Mouse (Mus musculus) stomach, postnatal 0 days (tissue): Measurements from ENCODE around the gene Cbarp. TPM values are rescaled to one million over a fixed set of nuclear protein-coding genes. Genes with fewer than 3 reads are reported as not detected.

Source experiments
- ATAC-seq: fragments of 200-750 bp; cut with Nextera tagmentation; 2 replicates; pipeline ENCODE4 v1.8.0; 2017; ENCODE audit not compliant: low FRiP score, low TSS enrichment
- DNase-seq: peaks from one replicate; pipeline ENCODE4 v3.0.0-alpha.2; 2016; ENCODE audit warnings: low spot score
- H3K27ac ChIP-seq: fragments of 300-500 bp; sonication (generic); replicated peaks from 2 replicates; pipeline ENCODE4 v1.5.1; 2014; ENCODE audit warnings: mild to moderate bottlenecking, control low read depth
- H3K27me3 ChIP-seq: fragments of 300-500 bp; sonication (generic); 2 replicates; pipeline ENCODE4 v1.6.1; 2014; ENCODE audit warnings: low read length; ENCODE audit not compliant: control insufficient read depth, insufficient read depth
- H3K36me3 ChIP-seq: fragments of 300-500 bp; sonication (generic); 2 replicates; pipeline ENCODE4 v1.6.1; 2014; ENCODE audit warnings: low read length, mixed read lengths; ENCODE audit not compliant: control insufficient read depth, insufficient read depth
- H3K4me1 ChIP-seq: fragments of 300-500 bp; sonication (generic); replicated peaks from 2 replicates; pipeline ENCODE4 v1.6.1; 2014; ENCODE audit warnings: antibody characterized with exemption; ENCODE audit not compliant: control insufficient read depth, insufficient read depth
- H3K4me2 ChIP-seq: fragments of 300-500 bp; sonication (generic); replicated peaks from 2 replicates; pipeline ENCODE4 v1.6.1; 2014; ENCODE audit warnings: low read depth, mild to moderate bottlenecking, control low read depth, moderate library complexity
- H3K4me3 ChIP-seq: fragments of 300-500 bp; sonication (generic); 2 replicates; pipeline ENCODE4 v1.5.1; 2014; ENCODE audit warnings: low read depth, low read length, control low read depth
- H3K9ac ChIP-seq: fragments of 300-500 bp; sonication (generic); 2 replicates; pipeline ENCODE4 v1.6.1; 2014; ENCODE audit warnings: mild to moderate bottlenecking, low read length, control low read depth, mixed read lengths
- H3K9me3 ChIP-seq: fragments of 300-500 bp; sonication (generic); 2 replicates; pipeline ENCODE4 v1.6.1; 2016; ENCODE audit warnings: low read length; ENCODE audit not compliant: control insufficient read depth
- CTCF ChIP-seq: IDR thresholded peaks from 2 replicates; pipeline ENCODE4 v1.5.1; 2016; ENCODE audit warnings: antibody characterized with exemption, low read depth, mild to moderate bottlenecking, moderate library complexity
- EP300 ChIP-seq: optimal IDR thresholded peaks from 2 replicates; pipeline ENCODE3; 2016; ENCODE audit warnings: antibody characterized with exemption
- WGBS: fragments of 180-500 bp; shearing (Covaris S2); extraction: QIAGEN DNeasy Blood & Tissue Kit; methylation state at CpG from one replicate; pipeline ENCODE4 v1.1.7; 2014; 5-methylcytosine and 5-hydroxymethylcytosine counted together
- polyA plus RNA-seq: library from polyadenylated mRNA; unstranded; fragments of >200 nt; fragmentation: Nextera tagmentation; extraction: Ambion mirVana; gene quantifications from 2 replicates; pipeline ENCODE4 v1.2.1, GENCODE M21; 2015

The Cbarp gene
- polyA plus RNA-seq, 1 experiment from 2014 or later: 4.2 TPM

DNA sequence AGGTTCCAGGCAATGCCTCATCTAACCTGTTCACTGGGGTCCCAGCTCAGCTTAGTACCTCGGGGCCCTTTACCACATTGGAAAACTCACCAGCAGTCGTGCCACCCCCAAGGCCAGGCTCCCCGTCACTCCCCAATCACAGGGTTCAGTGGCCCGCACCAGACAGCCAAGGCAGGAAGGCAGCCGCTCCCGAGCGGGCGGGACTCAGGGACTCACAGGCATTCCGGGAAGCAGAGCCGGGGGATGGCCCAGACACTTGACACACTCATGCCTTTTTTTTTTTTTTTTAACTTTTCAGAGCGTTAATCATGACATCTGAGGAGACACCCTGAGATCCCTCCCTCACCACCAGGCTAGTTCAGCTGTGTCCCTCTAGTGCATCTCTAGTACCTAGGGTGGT, 39.7 kb downstream of the Cbarp start:
- Histone ChIP-seq H3K4me2 (peak overlapping the region; percentile 99), H3K27ac (peak overlapping the region; percentile 35), H3K9ac (peak overlapping the region; percentile 31; the same call in 1 of the 2 replicates), H3K36me3 (no peaks in the 10 kb centered on the region), H3K4me1 (peaks cover 11% of the 10 kb centered on the region), H3K4me3 (peak overlapping the region; percentile 92), H3K9me3 (no peaks in the 10 kb centered on the region), H3K27me3 (no peaks in the 10 kb centered on the region)
- TF ChIP-seq EP300: no peak
- no peak for TF ChIP-seq CTCF
- ATAC-seq (no peak), DNase-seq (peak; percentile 74)
- 39% methylated on average over 11 of the region's 11 CpGs for WGBS

DNA sequence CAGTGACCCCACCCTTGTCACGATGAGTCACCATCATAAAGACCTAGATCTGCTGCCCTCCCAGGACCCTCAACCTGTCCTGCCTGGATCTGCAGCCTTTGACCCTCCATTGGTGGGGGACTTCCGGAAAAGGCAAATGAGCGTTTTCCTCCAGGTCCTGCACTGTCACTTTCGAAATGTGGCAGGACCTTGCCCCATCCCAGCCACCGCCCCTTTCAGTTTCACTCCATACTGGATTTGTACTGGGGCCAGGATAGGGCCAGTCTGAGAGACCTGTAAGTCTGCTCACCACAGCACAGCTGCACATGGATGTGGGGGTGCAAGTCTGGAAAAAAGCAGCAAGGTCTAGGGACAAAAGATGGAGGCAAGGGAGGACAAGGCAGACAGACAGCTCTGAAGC, 42.0 kb downstream of the Cbarp start:
- ATAC-seq (no peak), DNase-seq (no peak)
- H3K4me3 ChIP-seq: no peak overlapping the region
- 59% methylated on average over 5 of the region's 5 CpGs for WGBS
- no peaks in the 10 kb centered on the region for H3K9me3 ChIP-seq
- no peak for TF ChIP-seq CTCF
- TF ChIP-seq EP300: no peak
- no peaks in the 10 kb centered on the region for H3K27me3 ChIP-seq
- H3K27ac ChIP-seq: peak overlapping the region; percentile 49
- H3K36me3 ChIP-seq: no peaks in the 10 kb centered on the region
- peaks cover 11% of the 10 kb centered on the region for H3K4me1 ChIP-seq
- no peak overlapping the region for H3K4me2 ChIP-seq
- H3K9ac ChIP-seq: no peak overlapping the region

DNA sequence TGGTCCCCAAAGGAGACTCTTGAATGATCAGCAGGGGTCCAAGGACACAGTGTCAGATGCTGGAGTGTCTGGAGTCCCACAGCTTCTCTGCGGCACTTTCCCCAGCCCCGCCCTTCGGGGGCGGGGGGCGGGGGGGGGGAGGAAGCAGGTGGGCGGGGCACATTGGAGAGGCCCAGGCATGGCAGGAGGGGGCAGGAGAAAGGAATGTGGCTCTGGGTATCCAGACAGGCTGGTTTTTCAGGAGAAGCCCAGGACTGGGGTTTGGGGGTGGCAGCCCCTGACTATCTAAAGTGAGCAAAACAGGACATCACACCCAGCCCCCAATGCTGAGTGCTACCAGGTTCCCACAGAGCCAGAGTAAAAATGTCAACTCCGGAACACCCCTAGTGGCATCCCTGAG, 43.4 kb downstream of the Cbarp start:
- Histone ChIP-seq H3K27me3 (no peaks in the 10 kb centered on the region), H3K27ac (no peak overlapping the region), H3K9ac (no peak overlapping the region), H3K4me3 (no peak overlapping the region), H3K36me3 (no peaks in the 10 kb centered on the region), H3K9me3 (no peaks in the 10 kb centered on the region), H3K4me1 (peaks cover 14% of the 10 kb centered on the region), H3K4me2 (0 out of 2 replicates have a peak overlapping the region, but pooled peaks have one; percentile 2)
- DNase-seq (peak; percentile 68), ATAC-seq (0 out of 2 replicates have a peak, but pooled peaks have one; percentile 6)
- 12% methylated on average over 5 of the region's 7 CpGs for WGBS
- TF ChIP-seq EP300 (no peak), CTCF (no peak)

DNA sequence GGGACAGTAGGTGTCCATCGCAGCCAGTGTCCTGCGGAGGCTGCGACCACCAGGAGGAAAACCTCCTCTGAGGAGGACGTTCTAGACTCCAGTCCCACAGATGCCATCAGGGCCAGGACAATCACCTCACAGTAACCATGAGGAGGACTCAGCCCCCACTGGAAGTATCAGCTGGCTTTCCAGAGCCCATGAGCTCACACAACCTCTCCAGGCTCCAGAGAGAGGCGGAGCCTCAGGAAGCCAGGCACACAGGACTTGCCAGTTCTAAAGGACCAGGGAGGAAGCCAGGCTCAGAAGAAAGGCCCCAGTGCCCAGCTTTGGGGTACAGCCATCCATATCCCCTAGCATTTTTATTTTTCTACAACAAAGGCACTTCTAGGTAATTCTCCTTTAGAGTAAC, 45.1 kb downstream of the Cbarp start:
- Histone ChIP-seq H3K27ac (no peak overlapping the region), H3K36me3 (no peaks in the 10 kb centered on the region), H3K9ac (no peak overlapping the region), H3K9me3 (no peaks in the 10 kb centered on the region), H3K4me3 (no peak overlapping the region), H3K4me1 (peaks cover 12% of the 10 kb centered on the region), H3K4me2 (no peak overlapping the region), H3K27me3 (no peaks in the 10 kb centered on the region)
- TF ChIP-seq EP300 (no peak), CTCF (no peak)
- WGBS: 72% methylated on average over 5 of the region's 5 CpGs
- DNase-seq (no peak), ATAC-seq (no peak)

DNA sequence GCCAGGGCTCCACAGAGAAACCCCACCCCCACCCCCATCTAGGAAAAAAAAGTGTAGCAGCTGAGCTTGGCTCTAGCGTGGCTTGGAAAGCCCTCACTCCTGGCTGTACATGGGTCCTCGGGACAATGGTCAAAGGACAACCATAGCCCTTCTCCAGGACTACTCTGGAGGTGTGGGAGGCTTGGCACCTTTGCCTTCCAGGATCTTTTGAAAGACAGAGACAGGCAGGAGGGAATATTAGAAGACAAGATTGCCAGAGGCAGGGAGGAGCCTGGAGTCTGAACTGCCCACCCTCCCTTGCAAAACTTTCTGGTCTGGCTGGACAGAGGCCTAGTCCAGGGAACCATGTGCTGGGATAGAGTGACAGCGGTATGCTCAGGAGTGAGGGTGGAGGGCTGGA, 46.0 kb downstream of the Cbarp start:
- no peaks in the 10 kb centered on the region for H3K36me3 ChIP-seq
- no peak overlapping the region for H3K4me3 ChIP-seq
- DNase-seq (no peak), ATAC-seq (no peak)
- no peaks in the 10 kb centered on the region for H3K9me3 ChIP-seq
- no peak overlapping the region for H3K27ac ChIP-seq
- H3K27me3 ChIP-seq: no peaks in the 10 kb centered on the region
- H3K4me1 ChIP-seq: peaks cover 9% of the 10 kb centered on the region
- TF ChIP-seq EP300 (no peak), CTCF (no peak)
- WGBS: 74% methylated on average over 3 of the region's 3 CpGs
- H3K9ac ChIP-seq: no peak overlapping the region
- H3K4me2 ChIP-seq: no peak overlapping the region

DNA sequence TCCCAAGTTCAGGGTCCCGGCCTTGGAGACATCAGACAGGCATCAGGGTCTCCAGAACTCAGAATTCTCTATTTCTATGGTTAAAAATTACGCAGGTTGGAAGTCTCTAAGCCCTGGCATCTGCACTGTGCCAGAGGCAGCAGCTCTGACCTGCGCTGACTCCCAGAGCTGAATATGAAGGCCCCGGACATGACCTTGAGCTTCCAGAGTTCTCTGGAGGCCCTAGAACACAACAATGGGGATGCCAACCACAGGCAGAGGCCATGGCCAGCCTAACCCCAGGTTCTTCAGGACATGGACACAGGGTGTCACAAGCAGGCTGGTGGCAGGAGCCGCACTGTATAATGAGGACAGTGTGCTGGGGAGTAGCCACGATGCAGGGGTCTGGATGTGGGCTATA, 46.5 kb downstream of the Cbarp start:
- 87% methylated on average over 6 of the region's 6 CpGs for WGBS
- H3K4me1 ChIP-seq: peaks cover 9% of the 10 kb centered on the region
- H3K27ac ChIP-seq: no peak overlapping the region
- H3K27me3 ChIP-seq: no peaks in the 10 kb centered on the region
- H3K4me3 ChIP-seq: no peak overlapping the region
- H3K4me2 ChIP-seq: no peak overlapping the region
- no peak overlapping the region for H3K9ac ChIP-seq
- no peak for DNase-seq
- H3K9me3 ChIP-seq: no peaks in the 10 kb centered on the region
- TF ChIP-seq EP300: no peak
- TF ChIP-seq CTCF: no peak
- no peaks in the 10 kb centered on the region for H3K36me3 ChIP-seq
- ATAC-seq: no peak
